Mouse (Mus musculus) urinary bladder, postnatal 14 days (tissue): ENCODE results near the gene Fgd5.
"Not testable (repeated sequence)": the region's sequence is repeated elsewhere in the genome, so short reads cannot be mapped to it uniquely, and the experiment has no call there.

Experiments used
- DNase-seq: peaks from one replicate; pipeline ENCODE4 v3.0.0; 2021; ENCODE audit warnings: low spot score

Fgd5 gene

DNA sequence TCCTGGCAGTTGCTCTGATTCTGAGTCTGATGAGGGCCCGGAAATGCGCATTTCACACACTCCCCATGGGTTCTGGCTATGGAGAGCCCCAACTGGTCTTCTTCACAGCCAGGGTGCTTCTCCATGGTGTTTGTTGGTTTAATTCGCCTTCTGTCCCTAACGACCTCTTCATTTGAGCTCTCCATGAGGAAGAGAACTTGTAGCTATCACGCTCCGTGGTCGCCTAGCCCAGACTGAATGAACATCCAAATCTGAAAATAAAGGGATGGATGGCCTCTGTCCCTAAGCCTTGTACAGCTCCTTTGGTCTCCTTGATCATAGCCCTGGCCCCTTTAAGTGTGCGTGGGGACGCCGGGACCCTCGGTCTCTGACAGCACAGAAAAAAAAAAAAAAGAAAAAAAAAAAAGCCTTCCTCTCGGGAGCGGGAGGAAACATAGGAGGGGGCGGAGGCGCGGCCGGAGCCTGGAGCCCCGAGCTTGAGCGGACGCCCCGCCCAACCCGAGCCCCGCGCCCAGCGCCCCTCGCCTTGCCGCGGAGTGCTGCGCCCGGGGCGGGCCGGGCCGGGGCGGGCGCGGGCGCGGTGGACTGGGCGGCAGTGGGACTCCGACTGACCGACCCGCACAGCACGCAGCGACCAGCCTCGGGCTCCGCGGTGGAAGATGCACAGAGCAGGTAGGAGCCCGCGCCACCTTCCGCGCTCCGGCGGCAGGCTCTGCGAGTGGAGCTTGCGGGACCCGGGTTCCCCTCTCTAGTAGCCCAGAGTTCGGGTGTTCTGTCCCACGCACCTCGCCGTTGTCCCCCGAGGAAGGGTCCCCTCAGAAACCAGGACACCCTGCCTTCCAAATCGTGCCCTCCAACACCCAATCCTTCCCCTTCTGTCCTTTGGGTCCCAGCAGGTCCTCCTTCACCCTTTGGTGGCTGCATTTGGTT is at the start of gene Fgd5:
Gene Fgd5, plus strand, starts transcription at position 508 of the 930 bp plus-strand sequence.
- peak; percentile 40 for DNase-seq

- no peak for DNase-seq
Measured at GRCm38 (mm10) chr6:91931231-91931630, 47.4 kb upstream of the Fgd5 start.

DNA sequence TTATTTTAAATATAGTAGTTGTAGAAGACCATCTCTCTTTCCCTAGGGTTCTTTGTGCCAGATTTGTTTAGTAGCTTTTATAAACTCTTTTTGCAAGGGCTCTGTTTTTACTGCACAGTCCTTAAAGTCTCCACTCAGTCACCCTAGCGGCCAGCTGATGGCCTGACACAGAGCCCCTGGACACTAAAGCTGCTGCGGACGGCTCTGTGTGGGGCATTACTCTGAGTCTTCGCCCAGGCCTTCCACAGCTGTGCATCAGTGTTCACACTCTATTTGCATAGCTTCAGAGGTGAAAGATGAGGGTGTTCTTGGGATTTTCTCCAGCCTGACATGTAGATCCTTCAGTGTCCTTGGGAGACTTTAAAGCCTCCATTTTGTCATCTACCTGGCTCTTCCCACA is 40.2 kb upstream of the Fgd5 start:
- no peak for DNase-seq

- no peak for DNase-seq
Measured at GRCm38 (mm10) chr6:91948426-91948825, 30.3 kb upstream of the Fgd5 start.

DNA sequence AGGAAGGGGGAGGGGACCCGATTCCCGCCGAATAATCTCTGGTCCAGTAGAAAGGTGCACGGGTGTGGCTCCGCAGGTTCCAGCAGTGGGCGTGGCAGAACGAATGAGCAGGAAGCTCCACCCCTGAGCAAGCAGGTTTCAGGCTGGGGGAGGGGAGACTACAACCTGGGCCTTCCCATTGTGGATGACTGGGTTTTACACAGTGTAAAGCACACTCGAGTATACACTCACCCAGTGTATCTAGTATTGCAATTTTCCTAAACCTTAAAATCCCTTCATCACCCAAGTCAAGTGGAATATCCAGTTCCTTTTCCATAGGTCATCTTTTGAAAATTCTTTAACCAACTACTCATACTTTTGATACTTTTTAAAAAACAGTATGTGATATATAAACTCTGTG is 20.7 kb upstream of the Fgd5 start:
- DNase-seq = not testable (repeated sequence)

DNA sequence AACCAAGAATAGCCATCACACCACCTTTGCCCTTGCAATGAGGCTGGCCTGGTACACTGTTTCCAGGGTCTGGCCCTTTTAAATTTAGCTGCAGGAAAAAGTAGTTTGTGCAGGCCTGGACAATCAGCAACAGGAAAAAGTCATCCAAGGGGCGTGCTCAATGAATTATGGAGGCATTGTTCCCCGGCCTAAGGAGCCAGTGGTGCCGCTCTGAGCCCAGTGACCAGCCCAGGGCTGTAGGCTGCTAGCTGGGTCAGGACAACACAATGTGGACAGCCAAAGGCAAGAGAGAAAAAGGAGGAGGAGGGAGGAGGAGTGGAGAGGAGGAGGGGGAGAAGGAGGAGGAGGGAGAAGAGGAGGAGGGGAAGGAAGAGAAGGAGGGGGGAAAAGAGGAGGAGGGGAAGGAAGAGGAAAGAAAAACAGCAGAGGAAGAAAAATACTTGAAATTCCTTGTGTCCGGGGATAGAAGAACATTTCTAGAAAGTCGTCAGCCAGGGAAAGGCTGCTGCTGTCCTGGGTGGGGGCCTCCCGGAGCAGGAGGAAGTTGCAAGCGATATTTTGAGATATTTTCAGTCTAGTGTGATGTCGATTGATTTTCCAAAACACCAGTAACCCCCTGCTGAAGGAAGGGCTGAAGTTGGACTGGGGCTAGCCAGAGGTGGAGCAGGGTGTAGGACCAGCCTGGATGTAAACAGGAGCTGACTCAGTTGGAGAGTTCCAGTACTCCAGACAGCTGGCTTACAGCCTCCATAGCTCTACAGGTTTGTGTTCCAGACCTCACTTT is 18.5 kb upstream of the Fgd5 start:
- peak; percentile 22 for DNase-seq

GRCm38 (mm10) chr6:91963429-91963828 is 15.2 kb upstream of the Fgd5 start:
- DNase-seq = peak; percentile 23

DNA sequence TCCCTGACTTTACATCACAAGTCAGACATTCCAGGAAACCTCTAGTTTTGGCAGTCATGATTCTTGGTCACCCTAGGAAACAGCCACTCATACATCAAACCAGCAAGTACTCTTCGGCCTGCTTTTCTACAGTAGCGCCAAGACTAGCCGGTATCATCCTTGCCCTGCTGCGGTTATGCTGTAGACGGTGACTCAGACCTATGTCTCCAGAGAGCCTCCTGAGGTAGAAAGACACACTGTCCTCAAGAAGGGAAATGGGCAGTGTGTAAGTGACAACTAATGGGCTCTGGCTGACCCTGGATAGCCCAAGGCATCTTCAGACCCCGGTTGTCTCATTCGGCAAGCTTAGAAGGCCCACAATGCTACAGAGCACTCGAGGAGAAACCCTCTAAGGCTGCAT is 13.6 kb upstream of the Fgd5 start:
- no peak for DNase-seq

DNA sequence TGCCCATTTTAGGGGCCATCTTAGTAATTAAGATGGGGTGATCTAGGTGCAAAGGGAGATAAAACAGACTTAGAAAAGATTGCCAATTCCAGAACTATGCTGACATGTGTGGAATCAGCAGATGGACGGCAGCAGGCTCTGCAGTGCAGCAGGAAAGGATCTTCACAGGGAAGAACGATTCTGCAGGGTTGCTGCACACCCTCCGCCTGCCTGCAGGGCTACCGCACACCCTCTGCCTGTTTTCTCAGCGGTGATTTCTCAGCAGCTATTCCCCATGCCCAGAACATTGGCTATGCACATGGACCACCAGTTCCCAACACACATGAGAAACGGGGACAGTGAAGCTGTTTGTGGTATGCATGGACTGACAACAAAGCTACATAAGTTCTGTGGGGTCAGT is 12.7 kb upstream of the Fgd5 start:
- DNase-seq = no peak

- peak; percentile 24 for DNase-seq
Measured at GRCm38 (mm10) chr6:91972201-91972646, 6.5 kb upstream of the Fgd5 start.

DNA sequence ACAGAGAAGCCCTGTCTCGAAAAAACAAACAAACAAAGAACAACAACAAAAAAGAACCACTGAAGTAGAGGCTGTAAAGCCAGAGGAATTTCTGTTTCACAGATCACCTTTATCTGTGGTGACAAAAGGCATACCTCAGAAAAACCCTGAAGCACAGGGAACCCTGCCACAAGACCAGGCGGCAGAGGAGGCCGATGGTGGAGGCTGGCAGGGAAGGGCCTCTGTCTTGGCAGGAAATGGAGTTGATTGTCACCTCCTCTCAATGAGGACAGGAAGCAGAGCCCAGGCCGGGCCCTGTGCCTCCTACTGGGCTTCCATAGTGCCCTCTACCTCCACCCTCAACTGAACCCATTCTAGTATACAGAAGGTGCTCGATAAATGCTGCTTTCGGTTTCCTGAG is 4.7 kb upstream of the Fgd5 start:
- no peak for DNase-seq

DNA sequence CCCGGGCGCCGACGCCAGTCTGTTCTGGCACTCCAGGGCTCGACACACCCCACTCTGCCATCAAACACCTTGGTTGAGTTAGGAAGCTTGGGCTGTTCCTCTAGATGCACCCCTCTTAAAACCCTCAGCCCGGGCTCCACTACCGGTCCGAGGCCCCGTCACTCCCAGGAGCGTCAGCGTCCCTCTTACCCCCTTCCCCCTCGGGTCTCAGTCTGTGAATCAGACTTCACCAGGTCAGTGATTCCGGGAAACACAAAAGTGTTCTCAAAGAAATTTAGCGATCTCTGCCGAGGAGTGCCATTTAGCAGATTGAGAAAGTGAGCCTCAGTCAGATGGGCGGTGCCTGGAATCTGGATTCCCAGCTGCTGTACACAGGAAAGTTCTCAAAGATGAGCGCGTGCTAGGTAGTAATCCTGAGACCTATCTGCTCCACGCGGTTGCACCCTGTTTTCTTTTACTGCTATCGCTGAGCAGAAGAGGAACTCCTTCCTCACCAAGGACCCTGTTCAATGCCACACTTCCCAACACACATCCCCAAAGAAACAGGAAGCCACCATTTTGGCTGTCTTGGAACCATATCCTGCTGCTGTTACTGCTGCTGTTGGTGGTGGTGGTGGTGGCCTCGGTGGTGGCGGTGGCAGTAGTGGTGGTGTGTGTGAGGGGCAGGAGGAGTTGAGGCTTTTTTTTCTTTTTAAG is 771 bp downstream of the Fgd5 start:
- no peak for DNase-seq

DNA sequence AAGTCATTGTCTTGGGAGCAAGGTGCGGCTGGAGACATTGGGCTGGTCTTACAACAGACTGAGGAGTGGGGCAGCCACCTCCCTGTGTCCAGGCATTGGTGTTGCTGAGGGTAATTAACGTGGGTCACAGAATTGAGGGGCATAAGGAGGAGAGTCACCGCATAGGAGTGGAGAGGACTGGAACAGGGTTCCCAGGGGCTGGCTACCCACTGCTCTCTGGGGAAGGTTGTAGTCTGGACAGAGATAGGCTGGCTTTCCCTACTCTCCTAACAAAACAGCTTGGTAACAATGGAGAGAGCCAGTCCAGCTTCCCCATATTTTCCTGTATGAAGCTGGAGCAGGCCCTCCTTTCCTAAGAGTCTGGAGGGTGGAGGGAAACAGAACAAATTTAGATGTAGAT is 1.3 kb downstream of the Fgd5 start:
- no peak for DNase-seq

DNA sequence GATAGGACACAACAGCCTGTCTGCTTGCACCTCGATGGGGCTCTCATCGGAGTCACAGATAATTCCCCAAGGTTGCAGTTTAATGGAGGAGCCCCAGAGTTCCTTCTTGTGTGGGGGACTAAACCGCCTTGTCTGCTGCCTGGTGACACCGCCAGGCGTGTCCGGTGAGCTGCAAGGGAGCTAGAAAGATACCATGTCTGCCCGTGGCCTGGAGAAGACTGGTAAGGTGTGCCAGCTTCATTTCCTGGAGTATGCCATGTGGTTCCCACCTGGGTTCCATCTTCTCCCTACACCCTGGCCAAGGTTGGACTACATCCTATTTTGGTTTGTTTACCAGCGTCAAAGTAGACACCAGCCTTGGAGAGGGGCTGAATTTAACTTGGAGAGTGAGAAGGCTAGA is 11.4 kb downstream of the Fgd5 start:
- DNase-seq = no peak

DNA sequence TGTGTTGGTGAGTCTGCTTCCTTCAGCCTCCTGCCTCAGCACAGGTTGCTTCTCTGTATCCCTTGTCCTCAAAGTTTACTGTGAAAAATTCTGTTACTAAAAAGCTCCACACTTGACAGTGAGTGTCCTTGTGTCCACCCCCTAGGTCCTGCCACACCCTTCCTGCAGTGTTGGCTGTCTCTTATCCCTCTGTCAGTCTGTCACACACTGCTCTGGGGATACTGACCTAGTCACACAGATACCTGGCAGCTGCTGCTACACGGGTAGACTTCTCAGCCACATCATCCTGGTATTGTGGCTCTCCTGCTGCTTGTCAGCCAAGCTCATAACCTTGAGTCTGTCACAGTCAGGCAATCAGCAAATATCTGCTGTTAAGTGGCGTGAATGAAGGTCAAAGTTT is 14.1 kb downstream of the Fgd5 start:
- DNase-seq = no peak

DNA sequence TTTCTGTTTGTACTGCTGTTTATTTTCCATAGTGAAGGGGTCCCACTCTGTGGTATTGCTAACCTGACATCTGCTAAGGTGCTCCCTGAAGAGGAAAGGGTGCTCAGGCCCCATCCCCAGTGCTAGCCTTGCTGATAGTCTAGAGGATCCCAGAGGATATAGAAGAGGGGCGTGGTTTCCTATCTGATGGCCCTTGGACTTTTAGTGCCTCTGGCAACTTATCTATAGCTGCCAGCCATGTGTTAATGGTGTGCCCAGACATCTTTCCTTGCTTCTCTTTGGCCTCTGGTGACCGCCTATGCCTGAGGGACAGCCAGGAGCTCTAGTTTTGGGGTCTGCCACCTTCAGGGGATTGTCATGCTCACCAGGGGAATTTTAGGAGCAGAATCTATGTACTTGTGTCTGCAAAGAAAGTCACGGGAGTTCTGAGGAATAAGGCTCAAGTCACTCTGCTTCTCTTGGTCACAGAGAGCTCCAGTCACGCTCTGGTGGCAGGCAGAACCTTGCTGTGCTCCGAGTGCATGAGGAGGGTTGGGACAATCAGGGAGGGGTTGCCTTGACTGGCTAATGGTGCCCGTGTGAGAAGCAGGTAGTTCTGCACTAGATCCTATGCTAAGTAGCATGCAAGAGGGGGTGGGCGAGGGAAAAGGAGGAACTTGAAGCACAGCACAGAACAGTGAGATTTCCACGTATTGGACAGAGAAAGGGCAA is 15.3 kb downstream of the Fgd5 start:
- no peak for DNase-seq

DNA sequence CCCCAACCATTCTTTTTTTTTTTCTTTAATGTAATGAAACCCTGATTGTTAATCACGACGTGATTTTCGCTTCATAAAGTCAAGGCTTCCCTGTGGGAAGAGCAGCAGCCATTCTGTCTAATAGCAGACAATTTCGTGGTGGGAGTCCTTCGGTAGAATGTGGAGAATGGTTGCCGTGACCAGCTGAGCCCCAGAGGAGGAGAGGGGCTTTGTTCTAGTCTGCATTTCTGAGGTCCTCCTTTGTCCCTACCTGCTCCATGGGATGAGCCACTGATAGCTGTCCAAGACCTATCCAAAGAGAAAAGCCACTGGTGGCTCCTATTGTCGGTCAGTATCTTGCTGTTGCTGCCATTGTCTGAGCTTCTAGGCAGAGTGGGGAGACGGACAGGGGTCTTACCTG is 17.4 kb downstream of the Fgd5 start:
- DNase-seq = no peak

DNA sequence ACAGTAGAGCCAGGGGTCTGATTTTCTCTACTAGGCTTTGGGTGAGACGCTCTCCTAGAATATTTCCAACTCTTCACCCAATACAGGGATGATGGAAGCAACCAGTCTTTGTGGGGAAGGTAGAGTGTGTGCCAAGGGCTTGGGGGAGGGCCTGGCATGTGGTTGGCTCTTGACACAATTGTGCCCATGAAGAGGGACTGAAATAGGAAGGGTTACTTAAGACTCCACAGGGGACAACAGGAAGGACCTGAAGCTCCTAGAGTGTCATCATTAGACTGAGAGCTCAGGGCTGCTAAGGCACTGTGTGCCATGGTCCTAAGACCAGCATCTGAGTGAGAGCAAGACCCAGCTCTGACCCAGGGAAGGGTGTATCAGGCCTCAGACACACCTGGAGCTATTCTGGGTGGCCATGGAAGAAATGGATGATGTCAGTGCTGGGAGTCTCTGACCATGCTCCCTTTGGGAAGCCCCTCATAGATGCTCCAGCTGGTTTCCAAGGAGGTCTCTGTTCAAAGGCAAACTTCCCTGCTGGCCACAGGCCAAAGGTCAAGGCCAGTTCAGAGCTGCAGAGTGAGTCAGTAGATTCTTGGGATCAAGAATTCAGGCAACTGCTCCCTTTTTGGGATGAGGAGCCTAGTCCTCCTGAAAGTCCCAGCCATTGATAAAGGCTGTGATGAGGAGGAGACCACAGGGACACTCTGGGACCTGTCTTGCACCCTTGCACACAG is 24.0 kb downstream of the Fgd5 start:
- no peak for DNase-seq

- DNase-seq = no peak
Measured at GRCm38 (mm10) chr6:92003646-92004045, 25.0 kb downstream of the Fgd5 start.

DNA sequence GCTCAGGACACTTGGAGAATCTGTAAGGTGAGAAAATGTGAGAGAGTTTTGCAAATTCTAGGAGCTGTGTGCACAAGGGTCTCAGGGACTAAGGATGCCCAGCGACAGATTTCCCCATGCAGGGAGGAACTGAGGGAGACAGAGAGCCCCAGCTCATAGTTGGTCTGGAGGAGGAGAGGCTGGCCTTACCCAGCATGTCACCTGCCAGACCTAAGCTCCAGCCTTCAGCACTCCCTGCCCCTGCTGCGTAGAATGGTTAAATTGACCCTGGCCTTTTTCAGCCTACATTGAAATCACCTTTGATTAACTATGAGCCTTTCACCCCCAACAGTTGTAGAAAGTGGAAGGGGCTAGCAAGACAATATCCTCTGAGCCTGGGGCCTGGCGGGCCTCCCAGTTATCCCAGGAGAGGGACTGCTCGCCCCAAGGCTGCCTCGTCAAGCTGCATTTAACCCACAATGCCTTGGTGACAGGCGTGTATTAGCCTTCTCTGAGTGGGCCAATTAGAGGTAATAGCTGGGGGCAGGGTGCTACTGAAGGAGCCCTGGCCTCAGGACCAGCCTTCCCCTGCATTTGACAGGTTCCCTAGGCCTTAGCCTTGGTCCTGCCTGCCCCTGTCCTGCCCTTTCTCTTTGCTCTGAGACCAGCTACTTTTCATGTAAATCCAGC is 25.6 kb downstream of the Fgd5 start:
- no peak for DNase-seq

- DNase-seq = no peak
Measured at GRCm38 (mm10) chr6:92004806-92005205, 26.1 kb downstream of the Fgd5 start.
